Mouse (Mus musculus) hindbrain, embryonic 14.5 days (tissue): ENCODE results near the gene Asb16. TPM values are rescaled to one million over a fixed set of nuclear protein-coding genes. Genes with fewer than 3 reads are reported as not detected.

Experiments
- ATAC-seq: fragments of 200-750 bp; cut with Nextera tagmentation; 2 replicates; pipeline ENCODE4 v1.8.0; 2017; ENCODE audit warnings: moderate number of reproducible peaks, mild to moderate bottlenecking, moderate TSS enrichment, moderate library complexity; ENCODE audit not compliant: low FRiP score
- DNase-seq: peaks from one replicate; pipeline ENCODE4 v3.0.0-alpha.2; 2015; ENCODE audit warnings: low spot score
- H3K27ac ChIP-seq: fragments of 300-500 bp; sonication (generic); 2 replicates; pipeline ENCODE4 v1.5.1; 2014; ENCODE audit warnings: mild to moderate bottlenecking, moderate library complexity
- H3K27me3 ChIP-seq: fragments of 300-500 bp; sonication (generic); 2 replicates; pipeline ENCODE4 v1.6.1; 2014; ENCODE audit warnings: mild to moderate bottlenecking, low read length, mixed read lengths; ENCODE audit not compliant: control insufficient read depth, insufficient read depth
- H3K36me3 ChIP-seq: fragments of 300-500 bp; sonication (generic); replicated peaks from 2 replicates; pipeline ENCODE4 v1.6.1; 2014; ENCODE audit not compliant: control insufficient read depth, insufficient read depth
- H3K4me1 ChIP-seq: fragments of 300-500 bp; sonication (generic); replicated peaks from 2 replicates; pipeline ENCODE4 v1.6.1; 2014; ENCODE audit warnings: antibody characterized with exemption, low read length, mixed read lengths; ENCODE audit not compliant: control insufficient read depth, insufficient read depth
- H3K4me2 ChIP-seq: fragments of 300-500 bp; sonication (generic); replicated peaks from 2 replicates; pipeline ENCODE4 v1.6.1; 2014; ENCODE audit warnings: mild to moderate bottlenecking, moderate library complexity
- H3K4me3 ChIP-seq: fragments of 300-500 bp; sonication (generic); replicated peaks from 2 replicates; pipeline ENCODE4 v1.5.1; 2014; ENCODE audit warnings: mild to moderate bottlenecking, low read length
- H3K9ac ChIP-seq: fragments of 300-500 bp; sonication (generic); 2 replicates; pipeline ENCODE4 v1.6.1; 2014
- H3K9me3 ChIP-seq: fragments of 300-500 bp; sonication (generic); 2 replicates; pipeline ENCODE4 v1.6.1; 2016; ENCODE audit warnings: low read length; ENCODE audit not compliant: control insufficient read depth
- WGBS: fragments of 180-500 bp; shearing (Covaris S2); extraction: QIAGEN DNeasy Blood & Tissue Kit; methylation state at CpG from one replicate; pipeline ENCODE4 v1.1.7; 2014; 5-methylcytosine and 5-hydroxymethylcytosine counted together
- polyA plus RNA-seq: library from polyadenylated mRNA; unstranded; fragments of >200 nt; fragmentation: Nextera tagmentation; extraction: Ambion mirVana; gene quantifications from 2 replicates; pipeline ENCODE4 v1.2.1, GENCODE M21; 2014

Gene Asb16
- polyA plus RNA-seq, 1 experiment from 2014 or later: 0.07 TPM

DNA sequence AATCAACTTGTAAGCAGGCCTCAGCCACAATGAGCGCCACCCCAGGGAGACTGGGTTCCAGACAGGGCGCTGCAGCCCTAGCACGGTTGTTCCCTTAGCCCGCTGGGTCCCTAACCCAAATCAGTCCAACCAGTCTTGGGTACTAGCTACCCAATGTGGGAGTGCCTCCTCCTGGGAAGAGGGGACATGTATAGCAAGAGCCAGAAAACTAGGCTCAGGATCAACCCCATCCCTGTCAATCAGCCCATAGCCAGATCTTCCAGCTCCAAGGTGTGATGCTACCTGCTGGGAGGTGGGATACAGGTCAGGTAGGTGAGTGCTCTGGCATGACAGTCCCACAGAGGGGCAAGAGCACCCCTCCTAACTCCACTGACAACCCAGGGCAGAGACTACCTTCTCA lies 21.6 kb downstream of the Asb16 start:
- H3K27me3 ChIP-seq: no peaks in the 10 kb centered on the region
- H3K27ac ChIP-seq: no peak overlapping the region

DNA sequence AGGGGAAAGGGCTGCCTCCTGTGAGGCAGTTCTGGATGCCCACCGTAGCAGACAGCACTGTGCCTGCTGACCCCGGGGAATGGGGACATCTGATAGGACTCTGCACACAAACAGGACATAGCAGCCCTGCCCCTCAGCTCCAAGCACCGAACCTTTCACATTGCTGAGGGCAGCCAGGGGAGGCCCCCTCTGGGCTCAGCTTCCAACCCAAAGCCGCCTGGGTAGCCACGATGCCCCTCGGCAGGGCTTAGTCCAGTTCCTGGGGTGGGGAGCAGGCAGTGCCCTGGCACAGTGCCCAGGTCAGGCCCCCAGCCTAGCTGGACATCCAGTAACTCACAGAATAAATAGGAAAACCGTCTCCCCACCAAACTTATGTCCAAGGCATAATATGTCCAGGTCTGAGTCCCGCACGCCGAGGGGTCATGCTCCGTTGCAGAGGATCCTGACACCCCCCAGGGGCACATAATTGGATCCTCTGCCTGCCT lies 22.6 kb downstream of the Asb16 start:
- Histone ChIP-seq H3K27me3 (no peaks in the 10 kb centered on the region), H3K9ac (no peak overlapping the region), H3K9me3 (no peaks in the 10 kb centered on the region), H3K27ac (no peak overlapping the region), H3K4me1 (peaks cover 20% of the 10 kb centered on the region), H3K4me2 (no peak overlapping the region), H3K4me3 (no peak overlapping the region), H3K36me3 (peaks cover 73% of the 10 kb centered on the region)
- WGBS: 83% methylated on average over 11 of the region's 11 CpGs
- DNase-seq (no peak), ATAC-seq (no peak)

More for the DNA sequence above, 21.6 kb downstream of the Asb16 start:
- H3K9me3 ChIP-seq: no peaks in the 10 kb centered on the region
- WGBS: 79% methylated on average over 4 of the region's 4 CpGs
- peaks cover 73% of the 10 kb centered on the region for H3K36me3 ChIP-seq
- H3K4me3 ChIP-seq: no peak overlapping the region
- 0 out of 2 replicates have a peak overlapping the region, but pooled peaks have one; percentile 8 for H3K9ac ChIP-seq
- H3K4me2 ChIP-seq: no peak overlapping the region
- no peak for DNase-seq
- ATAC-seq: no peak
- H3K4me1 ChIP-seq: peaks cover 23% of the 10 kb centered on the region

DNA sequence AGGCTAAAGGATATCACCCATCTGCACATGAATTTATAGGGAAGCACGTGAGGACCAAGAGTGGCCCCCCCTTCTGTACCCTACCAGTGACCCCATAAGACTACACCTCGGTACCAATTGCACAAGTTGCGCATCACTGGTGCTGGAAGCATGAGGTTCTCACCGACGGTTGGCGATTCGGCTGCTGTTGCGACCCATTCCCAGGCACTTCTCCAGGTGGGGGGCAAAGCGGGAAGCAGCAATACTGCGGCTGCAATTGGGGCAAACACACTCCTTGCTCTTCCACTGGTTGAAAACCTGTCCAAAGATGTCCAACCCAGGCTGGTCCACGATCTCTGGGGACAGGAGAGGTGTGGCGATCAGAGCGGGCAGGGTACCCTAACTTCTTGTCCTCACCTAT lies 25.4 kb downstream of the Asb16 start:
- H3K9me3 ChIP-seq: no peaks in the 10 kb centered on the region
- no peaks in the 10 kb centered on the region for H3K27me3 ChIP-seq
- H3K4me1 ChIP-seq: peaks cover 21% of the 10 kb centered on the region
- no peak overlapping the region for H3K4me3 ChIP-seq
- peak overlapping the region; percentile 87; the same call in 1 of the 2 replicates for H3K9ac ChIP-seq
- DNase-seq (no peak), ATAC-seq (no peak)
- 94% methylated on average over 13 of the region's 13 CpGs for WGBS
- no peak overlapping the region for H3K27ac ChIP-seq
- H3K4me2 ChIP-seq: 0 out of 2 replicates have a peak overlapping the region, but pooled peaks have one; percentile 94
- H3K36me3 ChIP-seq: peaks cover 55% of the 10 kb centered on the region

DNA sequence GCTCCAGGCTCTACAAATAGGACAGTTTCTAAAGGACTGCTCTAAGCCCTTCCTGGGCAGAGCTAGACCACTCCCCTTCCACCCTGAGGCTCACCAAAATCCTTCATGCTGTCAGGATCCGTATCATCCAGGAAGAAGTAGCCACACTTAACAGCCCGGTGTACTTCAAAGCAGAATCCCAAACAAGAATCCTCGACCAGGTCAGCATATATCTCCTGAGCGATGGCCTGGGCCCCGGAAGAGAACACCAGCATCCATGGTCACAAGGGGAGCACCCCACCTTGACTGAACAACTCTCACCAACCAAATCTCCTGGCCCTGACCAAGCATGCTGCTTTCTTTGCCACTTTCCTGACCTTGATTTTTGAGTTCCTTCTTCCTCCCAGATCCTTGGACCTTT lies 25.9 kb downstream of the Asb16 start:
- Histone ChIP-seq H3K36me3 (peaks cover 50% of the 10 kb centered on the region), H3K9ac (peak overlapping the region; percentile 87), H3K4me3 (peak overlapping the region; percentile 79; the same call in 1 of the 2 replicates), H3K27me3 (no peaks in the 10 kb centered on the region), H3K9me3 (no peaks in the 10 kb centered on the region), H3K4me2 (peak overlapping the region; percentile 94), H3K27ac (peak overlapping the region; percentile 96; the same call in 1 of the 2 replicates), H3K4me1 (peaks cover 21% of the 10 kb centered on the region)
- WGBS: 84% methylated on average over 5 of the region's 5 CpGs
- DNase-seq: no peak
- no peak for ATAC-seq

DNA sequence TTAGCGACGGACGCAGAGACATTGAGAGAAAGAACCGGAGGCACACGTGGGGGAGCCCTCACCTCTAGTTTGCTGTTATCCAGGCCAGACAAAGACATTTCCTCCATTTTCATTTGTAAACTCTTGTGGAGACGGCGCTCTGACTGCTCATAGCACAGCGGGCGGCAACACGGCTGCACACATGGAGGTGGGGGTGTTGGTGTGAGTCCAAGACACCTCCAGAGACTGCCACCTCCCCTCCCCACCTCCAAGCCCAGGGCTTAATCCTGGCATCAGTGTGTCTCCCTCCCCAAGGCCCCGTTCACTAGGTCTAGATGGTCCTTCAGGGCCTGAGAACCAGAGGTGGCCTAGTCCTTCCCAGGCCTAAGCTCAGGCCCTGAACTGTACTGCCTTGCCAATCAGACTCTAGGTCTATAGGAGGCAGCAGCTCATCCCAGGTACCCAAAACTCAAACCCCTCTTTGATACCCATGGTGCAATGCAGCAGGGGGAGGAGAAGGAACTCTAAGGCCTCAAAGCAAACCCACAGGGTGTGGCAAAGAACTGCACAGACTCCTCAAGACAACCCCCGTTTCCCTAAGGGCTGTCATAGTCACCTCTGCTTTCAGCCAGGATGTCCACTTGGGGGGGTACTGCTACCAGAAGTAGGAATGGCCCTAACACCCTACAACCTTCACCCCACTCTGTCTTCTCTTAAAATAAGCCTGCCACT lies 26.5 kb downstream of the Asb16 start:
- peak overlapping the region; percentile 96 for H3K27ac ChIP-seq
- H3K4me2 ChIP-seq: peak overlapping the region; percentile 94
- peaks cover 21% of the 10 kb centered on the region for H3K4me1 ChIP-seq
- H3K9me3 ChIP-seq: no peaks in the 10 kb centered on the region
- WGBS: 62% methylated on average over 12 of the region's 12 CpGs
- ATAC-seq (no peak), DNase-seq (no peak)
- H3K9ac ChIP-seq: peak overlapping the region; percentile 87
- no peaks in the 10 kb centered on the region for H3K27me3 ChIP-seq
- H3K4me3 ChIP-seq: peak overlapping the region; percentile 79
- peaks cover 45% of the 10 kb centered on the region for H3K36me3 ChIP-seq

DNA sequence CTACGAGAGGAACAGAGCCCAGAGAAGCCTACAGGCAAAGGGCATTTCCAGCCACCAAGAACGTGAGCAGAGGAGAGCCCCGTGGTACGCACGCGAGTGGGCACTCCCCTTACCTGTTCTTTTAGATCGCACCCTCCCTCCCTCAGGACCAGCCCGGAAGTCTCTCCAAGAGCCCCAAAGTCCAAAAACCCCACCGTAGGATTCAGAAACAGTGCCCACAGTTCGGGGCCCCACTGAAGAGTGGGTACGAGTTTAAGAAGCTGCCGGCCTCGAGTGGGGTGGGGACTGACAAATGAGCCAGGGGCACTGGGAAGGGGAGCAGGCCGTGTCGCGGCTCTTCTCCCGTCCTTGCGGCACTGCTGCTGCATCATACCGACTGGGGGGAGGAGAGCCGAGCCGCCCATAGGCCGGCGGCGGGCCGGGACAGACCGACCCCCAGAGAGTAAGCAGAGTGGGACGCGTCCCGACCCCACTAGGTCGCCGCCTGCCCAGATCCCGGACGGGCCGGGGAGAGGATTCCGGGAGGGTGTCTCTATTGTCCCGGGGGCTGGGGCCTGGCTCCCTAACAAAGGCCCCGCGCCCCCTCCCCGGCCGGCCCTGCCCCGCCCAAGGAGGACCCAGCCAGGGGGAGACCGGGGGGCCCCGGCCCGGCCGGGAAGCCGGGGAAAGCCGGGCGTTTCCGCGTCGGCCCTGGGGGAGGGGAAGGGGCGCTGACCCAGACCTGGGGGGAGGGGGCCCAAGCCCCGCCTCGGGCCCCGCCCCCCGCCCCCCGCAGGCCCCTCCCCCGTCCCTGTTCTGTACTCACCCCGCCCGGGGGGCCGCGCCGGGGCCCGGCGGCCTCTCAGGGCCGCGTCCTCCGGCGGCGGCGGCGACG lies 27.3 kb downstream of the Asb16 start:
- H3K9ac ChIP-seq: peak overlapping the region; percentile 87
- H3K36me3 ChIP-seq: peaks cover 37% of the 10 kb centered on the region
- peak; percentile 10; the same call in 1 of the 2 replicates for ATAC-seq
- peak overlapping the region; percentile 79 for H3K4me3 ChIP-seq
- H3K9me3 ChIP-seq: no peaks in the 10 kb centered on the region
- DNase-seq: peak; percentile 67
- H3K27ac ChIP-seq: peak overlapping the region; percentile 96
- 1% methylated on average over 45 of the region's 73 CpGs for whole genome bisulfite sequencing
- H3K4me2 ChIP-seq: peak overlapping the region; percentile 94
- peaks cover 21% of the 10 kb centered on the region for H3K4me1 ChIP-seq
- no peaks in the 10 kb centered on the region for H3K27me3 ChIP-seq

DNA sequence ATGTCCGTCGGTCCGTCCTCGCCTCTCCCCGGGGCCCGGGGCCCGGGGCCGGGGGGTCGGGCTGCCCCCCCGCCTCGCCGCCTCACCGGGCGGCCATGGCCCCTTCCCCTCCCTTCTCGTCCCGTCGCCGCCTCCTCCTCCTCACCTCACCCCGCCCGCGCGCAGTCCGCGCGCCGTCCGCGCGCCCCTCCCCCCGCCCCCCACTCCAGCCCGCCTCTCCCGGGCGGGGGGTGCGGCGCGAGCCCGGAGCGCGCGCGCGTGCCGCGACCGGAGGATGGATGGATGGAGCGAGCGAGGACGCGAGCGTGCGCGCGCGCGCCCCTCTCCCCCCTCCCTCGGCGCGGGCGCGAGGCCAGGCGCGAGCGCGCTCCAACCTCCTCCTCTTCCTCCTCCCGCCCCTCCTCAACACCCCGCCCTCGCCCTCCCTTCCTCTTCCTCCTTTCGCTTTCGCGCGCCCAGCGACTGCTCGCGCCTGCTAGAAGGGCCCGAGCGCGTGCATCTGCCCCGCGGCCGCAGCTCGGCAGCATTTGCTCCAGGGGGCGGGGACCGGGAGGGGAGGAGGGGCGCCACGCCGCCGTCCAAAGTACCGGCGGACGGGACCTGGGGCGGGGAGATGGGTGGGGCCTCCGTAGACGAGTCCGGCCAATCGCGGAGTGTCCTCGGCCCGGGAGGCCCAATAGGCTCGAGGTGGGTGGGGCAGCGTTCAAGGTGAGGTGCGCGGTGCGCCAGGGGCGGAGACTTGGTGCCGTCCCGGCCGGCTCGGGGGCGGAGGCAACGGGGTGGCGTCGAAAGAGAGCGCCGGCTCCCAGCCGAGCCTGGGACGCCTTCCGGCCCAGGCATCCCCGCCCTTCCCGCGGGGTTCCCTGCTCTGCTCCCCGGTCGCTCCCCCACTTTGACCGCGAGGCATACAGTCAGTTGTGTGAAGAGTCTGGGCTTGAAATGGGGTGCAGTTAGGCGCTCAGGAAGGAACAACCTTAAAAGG lies 28.2 kb downstream of the Asb16 start, which contains the start of gene Atxn7l3:
Gene Atxn7l3, minus strand, starts transcription at position 141 of the 982 bp plus-strand sequence.
- Histone ChIP-seq H3K27me3 (no peaks in the 10 kb centered on the region), H3K36me3 (peaks cover 27% of the 10 kb centered on the region), H3K9ac (peak within 1 kb of the TSS; percentile 87), H3K4me3 (peak within 1 kb of the TSS; percentile 79), H3K9me3 (no peaks in the 10 kb centered on the region), H3K27ac (peak within 1 kb of the TSS; percentile 96), H3K4me1 (peaks cover 21% of the 10 kb centered on the region), H3K4me2 (peak within 1 kb of the TSS; percentile 94)
- WGBS: 0% methylated on average over 50 of the region's 125 CpGs
- peak; percentile 95 for DNase-seq
- peak; percentile 95 for ATAC-seq
